Mouse (Mus musculus) embryonic stem cell, embryonic (primary cell): ENCODE data around the gene Ehd4.

Experiments used
- CTCF ChIA-PET, 4 experiments: fragments of 300-600 bp in 2 of 4; fragments of 350-600 bp in 2 of 4; sonication (Branson Sonifier 250); formaldehyde crosslinking; loops; one replicate each; lab custom pipeline; 2022; ENCODE audit warnings: inconsistent platforms in 2 of 4; lab: Charles Lee
- POLR2A ChIA-PET, 4 experiments: fragments of 300-600 bp in 2 of 4; fragments of 350-600 bp in 2 of 4; sonication (Branson Sonifier 250); formaldehyde crosslinking; loops; one replicate each; lab custom pipeline; 2022; ENCODE audit warnings: antibody characterized with exemption in 4 of 4, inconsistent platforms in 1 of 4; lab: Charles Lee

Ehd4 gene

GRCm38 (mm10) chr2:120082416-120082815 is 72.0 kb downstream of the Ehd4 start:
- CTCF ChIA-PET = interaction anchor here (0.5 to 4.5 kb wide), 31 partner anchors 9 to 322 kb away, joined by 3 to 30 read pairs (median 4); partner anchors contain the start of genes Ehd4 (in 1 of the 4) and Mapkbp1 (in 1 of the 4)
- POLR2A ChIA-PET = interaction anchor here in 3 of 4 experiments (0.6 to 4.6 kb wide), 9 partner anchors 14 to 366 kb away, joined by 3 to 22 read pairs (median 3); partner anchors contain the start of genes Ehd4 (in 1 of the 3) and Mga (in 1 of the 3)

- CTCF ChIA-PET = interaction anchor here (0.6 to 2.7 kb wide), 35 partner anchors 8 to 535 kb away, joined by 3 to 22 read pairs (median 5); partner anchors contain the start of genes Mapkbp1 (in 3 of the 4) and Ehd4 (in 1 of the 4)
- POLR2A ChIA-PET = interaction anchor here (0.5 to 2.2 kb wide), 38 partner anchors 9 to 777 kb away, joined by 3 to 16 read pairs (median 4); partner anchors contain the start of genes Ehd4 (in 1 of the 4), Itpka (in 1 of the 4), Mapkbp1 (in 1 of the 4) and Ndufaf1 (in 1 of the 4)
Observed at GRCm38 (mm10) chr2:120076076-120076705, 78.2 kb downstream of the Ehd4 start.

DNA sequence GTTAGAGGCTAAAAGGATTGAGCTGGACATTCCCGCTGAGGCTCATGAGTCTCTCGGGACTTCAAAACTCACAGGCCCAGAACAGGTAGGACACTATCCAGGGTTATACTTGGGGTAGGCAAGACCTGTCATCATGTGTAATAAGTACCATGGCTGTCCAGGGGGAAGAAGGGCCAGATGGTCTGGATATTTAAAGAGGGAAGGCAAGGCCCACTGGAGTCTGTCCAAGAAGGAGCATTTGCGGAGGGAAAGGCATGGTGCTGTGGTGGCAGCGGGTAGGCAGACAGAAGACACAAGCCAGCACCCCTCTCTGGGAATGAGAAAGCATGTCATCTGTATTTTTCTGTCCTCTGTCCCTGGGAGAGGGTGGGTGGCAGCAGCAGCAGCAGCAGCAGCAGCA is 80.3 kb downstream of the Ehd4 start:
- ChIA-PET POLR2A (interaction anchor here in 1 of 4 experiments (2.2 kb wide), 1 partner anchor 10 kb away, joined by 5 read pairs; no protein-coding TSS in a partner anchor), CTCF (interaction anchor here in 1 of 4 experiments (1.5 kb wide), 1 partner anchor 9 kb away, joined by 3 read pairs; no protein-coding TSS in a partner anchor)

GRCm38 (mm10) chr2:120069466-120069990 is 84.9 kb downstream of the Ehd4 start:
- ChIA-PET CTCF (interaction anchor here (0.5 to 4.8 kb wide), 55 partner anchors 7 to 1082 kb away, joined by 3 to 30 read pairs (median 5); partner anchors contain the start of genes Mapkbp1 (in 2 of the 4), Ndufaf1 (in 1 of the 4) and Rtf1 (in 1 of the 4)), POLR2A (interaction anchor here in 3 of 4 experiments (0.6 to 3.2 kb wide), 19 partner anchors 10 to 267 kb away, joined by 3 to 22 read pairs (median 3); partner anchors contain the start of genes Ehd4 (in 1 of the 3), Gm28042 (in 1 of the 3) and Jmjd7 (in 1 of the 3))

- POLR2A ChIA-PET = interaction anchor here (0.5 to 3.2 kb wide), 26 partner anchors 9 to 1690 kb away, joined by 3 to 22 read pairs (median 4); partner anchors contain the start of genes Gm28042 (in 2 of the 4), Jmjd7 (in 2 of the 4) and Ehd4 (in 1 of the 4)
- CTCF ChIA-PET = interaction anchor here (0.5 to 4.8 kb wide), 80 partner anchors 8 to 1082 kb away, joined by 3 to 30 read pairs (median 4); partner anchors contain the start of genes Mapkbp1 (in 2 of the 4), Ndufaf1 (in 1 of the 4), Pla2g4b (in 1 of the 4) and Rtf1 (in 1 of the 4)
Observed at GRCm38 (mm10) chr2:120068555-120069465, 85.6 kb downstream of the Ehd4 start.

DNA sequence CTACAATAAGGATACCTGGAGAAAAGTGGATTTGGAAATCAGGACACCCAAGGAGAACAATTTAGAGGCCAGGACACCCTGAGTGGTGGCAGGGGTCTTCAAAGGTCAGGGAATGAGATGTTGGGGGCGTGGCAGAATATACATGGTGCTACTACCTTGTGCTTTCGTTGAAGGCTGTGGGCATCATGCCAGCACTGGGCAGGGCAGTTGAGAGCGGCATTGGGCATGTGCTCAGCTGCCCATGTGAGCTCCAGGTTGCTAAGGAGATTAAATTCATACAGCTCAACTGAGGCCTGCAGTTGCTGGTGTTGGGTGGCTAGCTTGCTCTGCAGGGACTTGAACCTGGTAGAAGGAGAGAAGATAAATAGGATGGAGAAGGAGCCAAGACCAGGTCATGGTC is 88.2 kb downstream of the Ehd4 start:
- ChIA-PET CTCF (interaction anchor here in 1 of 4 experiments (1.0 to 3.8 kb wide), 4 partner anchors 10 to 94 kb away, joined by 3 to 22 read pairs (median 10); partner anchors contain the start of gene Mapkbp1), POLR2A (interaction anchor here in 2 of 4 experiments (1.3 to 3.6 kb wide), 2 partner anchors 16 to 209 kb away, joined by 4 to 11 read pairs; no protein-coding TSS in a partner anchor)

DNA sequence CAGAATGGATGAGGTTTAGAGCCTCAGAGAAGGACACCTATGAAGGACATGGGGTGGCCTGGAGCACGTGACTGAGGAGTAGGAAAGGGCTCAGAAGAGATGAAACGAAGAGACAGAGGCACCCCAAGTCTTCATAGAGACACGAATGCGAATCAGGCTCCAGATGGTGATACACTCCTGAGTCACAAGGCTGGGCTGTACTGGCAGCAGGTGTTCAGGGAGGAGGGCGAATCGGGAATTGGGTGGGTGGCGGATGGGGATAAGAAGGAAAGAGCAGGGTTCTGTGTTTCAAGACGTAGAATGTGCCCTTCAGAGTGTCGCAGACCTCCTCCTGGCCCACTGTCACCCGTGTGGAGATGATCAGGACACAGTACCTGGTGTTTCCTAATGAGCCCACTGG is 89.2 kb downstream of the Ehd4 start:
- ChIA-PET POLR2A (interaction anchor here in 3 of 4 experiments (0.6 to 3.6 kb wide), 15 partner anchors 11 to 208 kb away, joined by 3 to 11 read pairs (median 4); partner anchors contain the start of gene Ehd4 (in 1 of the 3)), CTCF (interaction anchor here (0.5 to 2.7 kb wide), 42 partner anchors 8 to 1872 kb away, joined by 3 to 18 read pairs (median 4); partner anchors contain the start of gene Mapkbp1 (in 1 of the 4))

DNA sequence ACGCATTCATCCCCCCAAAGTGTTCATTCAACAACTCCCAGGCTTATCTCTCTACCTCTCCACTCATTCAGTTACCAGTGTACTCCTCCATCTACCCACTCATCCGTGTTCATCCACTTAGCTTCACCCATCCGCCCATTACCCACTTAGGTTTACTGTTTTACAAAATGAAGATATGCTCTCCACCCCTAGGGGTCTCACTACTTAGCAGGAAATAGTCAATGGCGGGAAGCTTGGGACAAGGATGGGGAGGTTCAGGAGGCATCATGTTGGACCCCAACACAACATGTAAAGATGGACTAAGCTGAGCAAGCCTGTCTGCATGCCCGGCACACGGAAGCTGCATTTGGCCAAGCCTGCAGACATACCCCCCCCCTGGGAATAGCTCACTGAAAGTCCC is 89.8 kb downstream of the Ehd4 start:
- CTCF ChIA-PET = interaction anchor here (0.5 to 2.7 kb wide), 48 partner anchors 8 to 1872 kb away, joined by 3 to 18 read pairs (median 4); partner anchors contain the start of gene Rtf1 (in 1 of the 4)
- POLR2A ChIA-PET = interaction anchor here in 3 of 4 experiments (0.5 to 3.6 kb wide), 26 partner anchors 8 to 910 kb away, joined by 3 to 13 read pairs (median 4); partner anchors contain the start of genes Ehd4 (in 1 of the 3) and Mapkbp1 (in 1 of the 3)

DNA sequence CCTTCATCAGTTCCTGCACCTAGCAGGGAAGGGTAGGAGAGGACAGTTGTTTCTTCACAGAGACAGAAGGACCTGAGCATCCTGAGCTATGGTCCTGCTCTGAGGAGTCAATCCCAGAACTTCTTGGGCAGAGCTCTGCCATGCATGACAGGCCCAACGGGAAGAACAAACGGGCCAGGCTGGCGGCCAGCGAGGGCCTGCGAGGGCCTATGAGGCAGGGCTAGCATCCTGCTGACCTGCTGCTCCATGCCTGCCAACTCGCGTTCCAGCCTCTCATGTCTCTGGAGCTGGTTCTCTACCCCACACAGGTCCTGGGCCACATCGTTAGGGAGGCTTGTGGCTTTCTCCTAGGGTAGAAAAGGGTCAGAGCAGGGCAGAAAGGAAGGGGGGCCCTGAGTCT is 92.2 kb downstream of the Ehd4 start:
- ChIA-PET POLR2A (interaction anchor here (0.5 to 3.4 kb wide), 11 partner anchors 9 to 302 kb away, joined by 3 to 12 read pairs (median 4); partner anchors contain the start of genes Ehd4 (in 1 of the 4), Gm28042 (in 1 of the 4), Jmjd7 (in 1 of the 4) and Mapkbp1 (in 1 of the 4)), CTCF (interaction anchor here in 3 of 4 experiments (0.6 to 3.8 kb wide), 10 partner anchors 9 to 1028 kb away, joined by 3 to 23 read pairs (median 4); no protein-coding TSS in a partner anchor)

GRCm38 (mm10) chr2:120060651-120061050 is 93.8 kb downstream of the Ehd4 start:
- ChIA-PET POLR2A (interaction anchor here in 3 of 4 experiments (0.6 to 3.4 kb wide), 10 partner anchors 14 to 1318 kb away, joined by 3 to 12 read pairs (median 4); partner anchors contain the start of gene Mapkbp1 (in 1 of the 3)), CTCF (interaction anchor here (0.6 to 3.8 kb wide), 12 partner anchors 8 to 115 kb away, joined by 3 to 23 read pairs (median 4); partner anchors contain the start of genes Gm28042 (in 1 of the 4) and Jmjd7 (in 1 of the 4))

DNA sequence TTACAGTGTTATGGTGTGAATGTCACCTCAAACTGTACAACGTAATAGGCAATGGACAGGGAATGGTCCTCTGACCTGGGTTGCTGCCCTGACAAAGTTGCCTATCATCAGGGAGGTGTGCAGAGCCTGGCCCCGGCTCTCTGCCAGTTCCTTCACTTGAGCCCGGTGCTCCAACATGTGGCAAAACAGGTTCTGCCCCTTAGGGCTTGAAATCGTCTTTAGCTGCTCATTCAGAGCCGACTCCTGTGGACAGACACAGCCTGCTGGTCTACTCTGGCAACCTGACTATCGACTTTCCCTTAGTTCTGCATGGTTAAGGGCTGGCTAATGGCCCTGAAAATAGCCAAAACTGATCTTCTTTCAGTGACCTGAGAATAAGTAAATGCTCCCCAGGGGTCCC is 94.2 kb downstream of the Ehd4 start:
- POLR2A ChIA-PET = interaction anchor here in 3 of 4 experiments (0.9 to 3.4 kb wide), 6 partner anchors 14 to 88 kb away, joined by 4 to 12 read pairs (median 5); partner anchors contain the start of gene Mapkbp1 (in 1 of the 3)

DNA sequence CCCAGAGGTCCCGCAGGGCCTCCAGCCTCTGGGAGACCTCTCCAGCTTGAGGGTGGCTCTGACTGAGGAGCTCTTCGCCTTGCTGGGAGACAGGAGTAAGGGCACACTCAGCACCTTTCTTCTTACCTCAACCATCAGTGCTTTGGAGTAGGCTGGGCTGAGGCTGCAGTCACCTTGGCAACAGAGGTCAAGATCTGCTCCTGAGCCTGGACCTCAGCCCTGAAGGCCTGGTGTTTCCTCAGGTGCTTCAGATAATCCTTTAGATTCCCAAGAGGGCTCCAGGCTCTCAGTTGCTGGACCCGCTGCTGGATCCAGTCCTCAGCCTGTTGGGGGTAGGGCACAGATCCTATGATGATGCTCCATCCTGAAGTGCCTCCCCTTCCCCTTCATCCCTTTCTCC is 94.9 kb downstream of the Ehd4 start:
- ChIA-PET CTCF (interaction anchor here in 2 of 4 experiments (0.7 to 4.0 kb wide), 6 partner anchors 9 to 48 kb away, joined by 3 to 23 read pairs (median 6); no protein-coding TSS in a partner anchor), POLR2A (interaction anchor here in 3 of 4 experiments (0.6 to 1.6 kb wide), 4 partner anchors 20 to 441 kb away, joined by 3 to 4 read pairs (median 4); partner anchors contain the start of genes Mapkbp1 (in 1 of the 3), Nusap1 (in 1 of the 3) and Oip5 (in 1 of the 3))

More for the DNA sequence above, 94.2 kb downstream of the Ehd4 start:
- CTCF ChIA-PET = interaction anchor here in 3 of 4 experiments (0.6 to 4.0 kb wide), 10 partner anchors 8 to 114 kb away, joined by 3 to 23 read pairs (median 4); no protein-coding TSS in a partner anchor

- POLR2A ChIA-PET = interaction anchor here in 2 of 4 experiments (0.6 to 1.1 kb wide), 4 partner anchors 10 to 41 kb away, joined by 3 to 4 read pairs (median 3); no protein-coding TSS in a partner anchor
- CTCF ChIA-PET = interaction anchor here in 2 of 4 experiments (0.9 to 4.0 kb wide), 5 partner anchors 8 to 18 kb away, joined by 3 to 23 read pairs (median 9); no protein-coding TSS in a partner anchor
Observed at GRCm38 (mm10) chr2:120058818-120059217, 95.6 kb downstream of the Ehd4 start.

- ChIA-PET POLR2A (interaction anchor here in 1 of 4 experiments (1.5 kb wide), 1 partner anchor 11 kb away, joined by 4 read pairs; no protein-coding TSS in a partner anchor), CTCF (interaction anchor here (0.7 to 1.9 kb wide), 4 partner anchors 13 to 118 kb away, joined by 3 to 9 read pairs (median 4); no protein-coding TSS in a partner anchor)
Observed at GRCm38 (mm10) chr2:120055923-120056322, 98.5 kb downstream of the Ehd4 start.
